Mouse (Mus musculus) liver, adult 2 months (tissue): ENCODE data around the gene Gm35315. TPM values are rescaled to one million over a fixed set of nuclear protein-coding genes. Genes with fewer than 3 reads are reported as not detected.
A peak's percentile ranks its signal among the peaks of the same experiment; 100 is the strongest.

Experiments
- DNase-seq: peaks from one replicate; pipeline ENCODE4 v3.0.0-alpha.2; 2011; ENCODE audit warnings: low read depth, low spot score; ENCODE audit errors: extremely low read depth
- H3K27ac ChIP-seq: fragments of 200-500 bp; replicated peaks from 2 replicates; pipeline ENCODE4 v1.5.1; 2012; ENCODE audit warnings: low read depth, mild to moderate bottlenecking, control low read depth, inconsistent platforms, low read length; ENCODE audit not compliant: insufficient read depth
- H3K27me3 ChIP-seq: fragments of 200-500 bp; 2 replicates; pipeline ENCODE4 v1.6.1; 2012; ENCODE audit warnings: mild to moderate bottlenecking, moderate library complexity, low read length, inconsistent platforms; ENCODE audit not compliant: control insufficient read depth, insufficient read depth
- H3K36me3 ChIP-seq: fragments of 200-500 bp; 2 replicates; pipeline ENCODE4 v1.6.1; 2012; ENCODE audit warnings: low read length, inconsistent platforms; ENCODE audit not compliant: control insufficient read depth, insufficient read depth
- H3K4me1 ChIP-seq: fragments of 200-500 bp; 2 replicates; pipeline ENCODE4 v1.6.1; 2011; ENCODE audit warnings: low read length; ENCODE audit not compliant: control insufficient read depth, insufficient read depth
- H3K4me3 ChIP-seq: fragments of 200-500 bp; 2 replicates; pipeline ENCODE4 v1.5.1; 2011; ENCODE audit warnings: low read depth, mild to moderate bottlenecking, control low read depth, low read length, moderate library complexity; ENCODE audit not compliant: insufficient read depth
- H3K79me2 ChIP-seq: fragments of 200-500 bp; 2 replicates; pipeline ENCODE4 v1.6.1; 2012; ENCODE audit warnings: inconsistent platforms, mild to moderate bottlenecking, low read length, moderate library complexity; ENCODE audit not compliant: control insufficient read depth, insufficient read depth
- H3K9ac ChIP-seq: fragments of 200-500 bp; 2 replicates; pipeline ENCODE4 v1.6.1; 2012; ENCODE audit warnings: low read depth, mild to moderate bottlenecking, control low read depth, inconsistent platforms, low read length
- CTCF ChIP-seq: fragments of 200-500 bp; IDR thresholded peaks from 2 replicates; pipeline ENCODE4 v1.5.1; 2011; ENCODE audit warnings: low read depth, low read length, control low read depth
- POLR2A ChIP-seq: fragments of 200-500 bp; IDR thresholded peaks from 2 replicates; pipeline ENCODE4 v1.6.1; 2011; ENCODE audit warnings: low read length, control low read depth; ENCODE audit not compliant: insufficient read depth; ENCODE audit errors: extremely low read depth
- WGBS: fragments of 180-500 bp; shearing (Covaris S2); methylation state at CpG from one replicate; pipeline ENCODE4 v1.1.7; 2018; 5-methylcytosine and 5-hydroxymethylcytosine counted together
- polyA plus RNA-seq: library from polyadenylated mRNA; depleted of rRNA; stranded (reverse); fragments of >200 nt; gene quantifications from 2 replicates; pipeline ENCODE4 v1.2.3, GENCODE M21; 2012
- total RNA-seq: library from RNA; depleted of rRNA; stranded (reverse); fragments of >200 nt; gene quantifications from 2 replicates; pipeline ENCODE4 v1.2.3, GENCODE M21; 2014

Gene Gm35315
- total and polyA plus RNA-seq, 2 experiments, result 0.20 to 2.9 TPM

GRCm38 (mm10) chr5:110107581-110108304, 13.5 kb upstream of the Gm35315 start, which contains the start of gene Gtpbp6:
Gtpbp6 (minus strand) TSS chr5:110108197.
- peak; percentile 32; the same call in 1 of the 2 replicates for TF ChIP-seq POLR2A
- no peak for TF ChIP-seq CTCF
- H3K4me3 ChIP-seq, result peak within 1 kb of the TSS; percentile 85
- H3K9ac ChIP-seq, result peak within 1 kb of the TSS; percentile 86
- peaks cover 12% of the 10 kb centered on the region for H3K36me3 ChIP-seq
- H3K79me2 ChIP-seq, result peaks cover 6% of the 10 kb centered on the region; the same call in 1 of the 2 replicates
- peak within 1 kb of the TSS; percentile 32 for H3K27ac ChIP-seq
- peaks cover 6% of the 10 kb centered on the region; the same call in 1 of the 2 replicates for H3K4me1 ChIP-seq
- no peaks in the 10 kb centered on the region for H3K27me3 ChIP-seq
- under 1% methylated on average over 71 of the region's 71 CpGs for WGBS
- DNase-seq, result peak; percentile 92

DNA sequence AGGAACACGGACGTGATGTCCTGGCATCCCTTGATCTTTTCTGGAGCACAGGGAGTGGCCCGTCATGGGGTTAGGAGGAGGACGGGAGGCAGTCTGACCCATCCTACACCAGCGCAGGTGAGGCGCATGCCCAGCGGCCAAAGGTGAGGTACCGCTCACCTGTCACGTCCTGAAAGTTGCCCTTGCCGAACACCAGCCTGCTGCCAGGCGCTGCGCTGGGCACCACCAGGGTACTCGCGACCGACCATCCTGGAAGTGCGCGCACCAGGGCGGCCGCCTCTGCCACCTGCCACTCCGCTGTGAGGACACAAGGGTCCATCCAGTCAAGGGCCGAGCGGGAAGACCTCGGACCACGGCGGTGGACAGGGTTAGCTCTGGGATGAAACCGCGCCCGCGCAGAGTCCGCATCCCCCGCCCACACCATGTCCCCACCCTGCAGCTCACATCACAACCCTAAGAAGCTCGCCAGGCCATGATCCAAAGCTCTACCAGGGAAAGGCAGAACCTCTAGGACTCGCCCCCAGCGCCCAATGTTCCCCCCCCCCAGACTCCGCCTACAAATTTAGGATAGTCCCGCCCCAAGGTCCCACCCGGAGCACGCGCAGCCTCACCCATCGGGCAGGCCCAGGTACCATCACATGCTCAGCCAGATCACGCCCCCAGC, 12.8 kb upstream of the Gm35315 start:
- Histone ChIP-seq H3K27me3 (no peaks in the 10 kb centered on the region), H3K4me1 (peaks cover 6% of the 10 kb centered on the region; the same call in 1 of the 2 replicates), H3K9ac (peak overlapping the region; percentile 86), H3K27ac (peak overlapping the region; percentile 32), H3K36me3 (peaks cover 9% of the 10 kb centered on the region; the same call in 1 of the 2 replicates), H3K4me3 (peak overlapping the region; percentile 85), H3K79me2 (peaks cover 6% of the 10 kb centered on the region; the same call in 1 of the 2 replicates)
- 23% methylated on average over 41 of the region's 41 CpGs for WGBS
- TF ChIP-seq CTCF (no peak), POLR2A (no peak)
- no peak for DNase-seq

GRCm38 (mm10) chr5:110106140-110106871, 12.1 kb upstream of the Gm35315 start:
- Histone ChIP-seq H3K9ac (no peak overlapping the region), H3K27me3 (no peaks in the 10 kb centered on the region), H3K79me2 (peaks cover 6% of the 10 kb centered on the region; the same call in 1 of the 2 replicates), H3K27ac (no peak overlapping the region), H3K36me3 (peaks cover 9% of the 10 kb centered on the region; the same call in 1 of the 2 replicates), H3K4me1 (peaks cover 12% of the 10 kb centered on the region), H3K4me3 (peak overlapping the region; percentile 85; the same call in 1 of the 2 replicates)
- DNase-seq, result no peak
- TF ChIP-seq CTCF, result no peak
- TF ChIP-seq POLR2A, result no peak
- WGBS, result 95% methylated on average over 26 of the region's 26 CpGs

GRCm38 (mm10) chr5:110104616-110105380, 10.6 kb upstream of the Gm35315 start:
- H3K4me1 ChIP-seq, result peaks cover 14% of the 10 kb centered on the region
- no peaks in the 10 kb centered on the region for H3K27me3 ChIP-seq
- no peak overlapping the region for H3K9ac ChIP-seq
- H3K4me3 ChIP-seq, result no peak overlapping the region
- no peak overlapping the region for H3K27ac ChIP-seq
- H3K79me2 ChIP-seq, result peaks cover 6% of the 10 kb centered on the region; the same call in 1 of the 2 replicates
- TF ChIP-seq CTCF (no peak), POLR2A (no peak)
- DNase-seq, result no peak
- 97% methylated on average over 36 of the region's 36 CpGs for WGBS
- peaks cover 9% of the 10 kb centered on the region; the same call in 1 of the 2 replicates for H3K36me3 ChIP-seq
